Mouse (Mus musculus) embryonic facial prominence, embryonic 15.5 days (tissue): ENCODE measurements around the gene Dhcr24. TPM values are rescaled to one million over a fixed set of nuclear protein-coding genes. Genes with fewer than 3 reads are reported as not detected.

Source experiments
- ATAC-seq: fragments of 200-750 bp; cut with Nextera tagmentation; 2 replicates; pipeline ENCODE4 v1.8.0; 2017; ENCODE audit warnings: low read depth, moderate TSS enrichment; ENCODE audit not compliant: insufficient number of reproducible peaks, low FRiP score, low TSS enrichment
- H3K27ac ChIP-seq: fragments of 300-500 bp; sonication (generic); replicated peaks from 2 replicates; pipeline ENCODE4 v1.5.1; 2015; ENCODE audit warnings: mild to moderate bottlenecking, inconsistent platforms
- H3K27me3 ChIP-seq: fragments of 300-500 bp; sonication (generic); 2 replicates; pipeline ENCODE4 v1.6.1; 2015; ENCODE audit warnings: inconsistent platforms
- H3K36me3 ChIP-seq: fragments of 300-500 bp; sonication (generic); 2 replicates; pipeline ENCODE4 v1.6.1; 2015; ENCODE audit warnings: mild to moderate bottlenecking, inconsistent platforms
- H3K4me1 ChIP-seq: fragments of 300-500 bp; sonication (generic); 2 replicates; pipeline ENCODE4 v1.6.1; 2015; ENCODE audit warnings: inconsistent platforms
- H3K4me2 ChIP-seq: fragments of 300-500 bp; sonication (generic); replicated peaks from 2 replicates; pipeline ENCODE4 v1.6.1; 2015; ENCODE audit warnings: mild to moderate bottlenecking, inconsistent platforms
- H3K4me3 ChIP-seq: fragments of 300-500 bp; sonication (generic); replicated peaks from 2 replicates; pipeline ENCODE4 v1.5.1; 2015; ENCODE audit warnings: mild to moderate bottlenecking, inconsistent platforms
- H3K9ac ChIP-seq: fragments of 300-500 bp; sonication (generic); 2 replicates; pipeline ENCODE4 v1.6.1; 2015; ENCODE audit warnings: inconsistent platforms
- H3K9me3 ChIP-seq: fragments of 300-500 bp; sonication (generic); replicated peaks from 2 replicates; pipeline ENCODE4 v1.6.1; 2016; ENCODE audit warnings: inconsistent platforms
- WGBS: fragments of 180-500 bp; shearing (Covaris S2); methylation state at CpG from one replicate; pipeline ENCODE4 v1.1.7; 2015; 5-methylcytosine and 5-hydroxymethylcytosine counted together
- polyA plus RNA-seq: library from polyadenylated mRNA; unstranded; fragments of >200 nt; fragmentation: Nextera tagmentation; extraction: Ambion mirVana; gene quantifications from 2 replicates; pipeline ENCODE4 v1.2.1, GENCODE M21; 2015

Gene Dhcr24
- polyA plus RNA-seq, 1 experiment from 2014 or later = 4.5 TPM

DNA sequence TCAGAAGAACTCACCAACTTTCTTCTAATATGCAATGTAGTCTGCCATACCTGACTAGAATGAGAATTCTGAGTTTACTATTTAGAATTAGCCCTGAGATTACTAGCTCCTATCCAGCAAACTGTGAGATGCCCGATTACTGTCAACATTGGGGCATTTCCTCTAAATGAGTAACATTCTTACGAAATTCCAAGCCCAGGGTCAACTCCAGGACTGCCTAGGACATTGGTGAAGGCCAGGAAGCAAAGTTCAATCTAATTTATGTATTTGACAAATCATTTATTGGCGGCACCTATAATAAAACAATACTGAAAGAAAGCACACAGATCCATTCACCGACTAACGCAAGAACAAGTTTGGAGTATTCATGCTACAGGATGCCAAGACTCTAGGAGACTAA is 21.1 kb upstream of the Dhcr24 start:
- H3K27me3 ChIP-seq = no peaks in the 10 kb centered on the region
- ATAC-seq = no peak
- H3K4me3 ChIP-seq = no peak overlapping the region
- H3K4me2 ChIP-seq = no peak overlapping the region
- no peaks in the 10 kb centered on the region for H3K4me1 ChIP-seq
- WGBS = 83% methylated on average over 5 of the region's 5 CpGs
- no peak overlapping the region for H3K9ac ChIP-seq
- H3K36me3 ChIP-seq = no peaks in the 10 kb centered on the region
- no peak overlapping the region for H3K27ac ChIP-seq
- no peaks in the 10 kb centered on the region for H3K9me3 ChIP-seq

DNA sequence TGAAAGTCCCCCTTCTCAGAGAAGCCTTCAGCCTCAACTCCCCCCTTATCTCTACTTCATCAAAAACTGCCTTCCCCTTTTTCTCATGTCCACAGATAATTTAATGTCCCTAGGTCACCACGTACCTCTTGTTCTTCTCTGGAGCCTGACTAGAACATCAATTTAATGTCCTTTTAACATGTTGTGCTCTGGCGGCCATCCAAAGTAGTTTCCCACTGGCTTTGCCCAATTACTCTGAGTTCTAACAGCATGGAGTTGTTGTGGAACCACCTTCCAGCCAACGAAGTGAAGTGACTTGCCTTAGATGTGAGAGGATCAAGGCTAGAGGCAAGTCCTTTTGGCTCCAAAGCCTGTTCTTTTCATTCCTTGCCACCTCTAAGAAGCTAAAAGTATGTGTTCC is 19.3 kb upstream of the Dhcr24 start:
- H3K9me3 ChIP-seq = no peaks in the 10 kb centered on the region
- no peak for ATAC-seq
- H3K36me3 ChIP-seq = no peaks in the 10 kb centered on the region
- H3K27ac ChIP-seq = no peak overlapping the region
- WGBS = 60% methylated on average over 3 of the region's 3 CpGs
- no peak overlapping the region for H3K9ac ChIP-seq
- no peak overlapping the region for H3K4me2 ChIP-seq
- no peaks in the 10 kb centered on the region for H3K4me1 ChIP-seq
- no peak overlapping the region for H3K4me3 ChIP-seq
- no peaks in the 10 kb centered on the region for H3K27me3 ChIP-seq

DNA sequence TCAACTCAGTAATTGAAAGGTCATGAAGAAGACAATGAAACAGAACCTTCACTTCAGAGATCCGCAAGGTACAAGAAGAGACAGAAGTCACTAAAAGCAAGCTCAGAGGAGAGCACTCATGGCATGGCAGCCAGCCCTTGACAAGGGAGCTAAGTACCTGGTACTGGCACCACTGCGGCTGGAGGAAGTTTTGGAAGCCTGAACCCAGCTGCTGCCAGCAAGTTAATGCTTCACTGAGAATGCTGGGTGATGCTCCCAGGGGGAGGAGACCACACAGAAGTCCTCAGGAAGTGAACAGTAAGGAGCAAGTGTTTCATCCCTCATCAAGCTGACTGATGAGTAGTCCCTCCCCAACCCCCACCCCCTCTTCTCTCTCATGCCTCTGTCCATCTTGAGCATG is 18.6 kb upstream of the Dhcr24 start:
- Histone ChIP-seq H3K27ac (no peak overlapping the region), H3K4me2 (no peak overlapping the region), H3K36me3 (no peaks in the 10 kb centered on the region), H3K4me3 (no peak overlapping the region), H3K4me1 (no peaks in the 10 kb centered on the region), H3K9me3 (no peaks in the 10 kb centered on the region), H3K27me3 (no peaks in the 10 kb centered on the region), H3K9ac (no peak overlapping the region)
- 79% methylated on average over 2 of the region's 2 CpGs for WGBS
- ATAC-seq = no peak

DNA sequence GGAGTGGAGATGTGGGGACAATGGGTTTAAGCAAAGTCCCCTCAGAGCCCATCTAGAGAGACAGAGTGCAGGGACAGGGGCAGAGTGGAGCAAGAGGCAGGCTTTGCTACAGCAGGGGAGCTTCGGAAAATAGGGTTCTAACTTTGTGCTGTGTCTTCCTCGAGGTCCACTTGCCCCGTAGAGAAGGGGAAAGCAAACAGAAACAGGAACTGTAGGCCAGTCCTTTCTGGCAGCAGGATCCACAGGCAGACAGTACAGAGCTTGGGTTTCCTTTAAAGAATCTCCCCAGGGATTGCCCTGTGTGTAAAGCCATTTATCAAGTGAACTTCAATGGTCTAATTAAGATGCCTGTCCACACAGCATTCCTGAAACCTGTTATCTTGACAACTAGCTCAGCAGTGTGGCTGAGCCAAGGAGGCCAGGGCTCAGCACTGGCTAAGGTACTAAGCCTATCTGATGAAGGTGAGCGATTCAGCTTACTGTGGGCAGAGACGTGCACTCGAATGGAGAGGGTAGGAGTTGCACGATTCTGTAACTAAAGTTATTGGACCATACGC is 14.9 kb upstream of the Dhcr24 start:
- Histone ChIP-seq H3K4me2 (no peak overlapping the region), H3K9me3 (no peaks in the 10 kb centered on the region), H3K27ac (no peak overlapping the region), H3K9ac (no peak overlapping the region), H3K36me3 (no peaks in the 10 kb centered on the region), H3K4me3 (no peak overlapping the region), H3K4me1 (no peaks in the 10 kb centered on the region), H3K27me3 (no peaks in the 10 kb centered on the region)
- ATAC-seq = no peak
- WGBS = 56% methylated on average over 8 of the region's 8 CpGs

DNA sequence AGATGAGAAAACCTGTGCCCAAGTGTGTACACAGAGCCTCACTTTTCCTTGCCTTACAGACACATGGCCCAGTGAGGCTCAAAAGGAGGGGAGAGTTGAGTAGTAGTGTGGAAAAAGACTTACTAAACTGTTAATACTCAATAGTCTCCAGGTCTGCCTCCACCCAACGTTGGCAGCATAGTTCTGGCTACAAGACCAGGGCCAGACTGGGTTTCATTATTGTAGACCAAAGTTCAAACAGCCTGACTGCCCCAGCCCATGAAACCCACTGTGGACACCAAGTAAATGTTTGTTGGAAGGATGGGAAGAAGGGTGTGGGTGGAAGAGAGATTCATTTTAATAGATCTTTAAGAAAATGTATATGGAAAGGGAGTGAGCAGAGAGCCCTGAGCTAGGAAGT is 13.9 kb upstream of the Dhcr24 start:
- Histone ChIP-seq H3K9me3 (no peaks in the 10 kb centered on the region), H3K4me3 (no peak overlapping the region), H3K4me1 (no peaks in the 10 kb centered on the region), H3K27ac (no peak overlapping the region), H3K9ac (no peak overlapping the region), H3K36me3 (no peaks in the 10 kb centered on the region), H3K27me3 (no peaks in the 10 kb centered on the region), H3K4me2 (no peak overlapping the region)
- no peak for ATAC-seq
- 75% methylated on average over 1 of the region's 1 CpGs for WGBS

DNA sequence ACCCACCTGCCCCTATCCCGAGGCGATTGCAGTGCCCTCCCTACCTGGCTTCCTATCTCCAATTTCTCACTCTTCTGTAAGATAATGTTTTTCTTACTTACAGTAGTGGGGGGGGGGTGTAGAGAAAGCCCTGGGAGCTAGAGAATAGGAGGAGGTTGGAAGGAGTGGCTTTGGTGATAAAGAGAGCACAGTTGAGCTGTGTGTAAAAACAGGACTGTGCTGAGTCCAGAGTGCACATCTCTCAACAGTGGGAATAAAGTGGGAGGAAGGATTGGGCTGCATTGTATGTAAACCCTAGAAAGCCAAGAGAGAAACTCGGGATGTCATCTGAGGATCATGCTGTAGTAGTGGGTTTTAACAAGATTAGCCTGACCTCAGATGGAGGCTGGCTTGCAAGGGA is 12.7 kb upstream of the Dhcr24 start:
- no peak overlapping the region for H3K27ac ChIP-seq
- no peaks in the 10 kb centered on the region for H3K9me3 ChIP-seq
- H3K27me3 ChIP-seq = no peaks in the 10 kb centered on the region
- H3K9ac ChIP-seq = no peak overlapping the region
- no peak overlapping the region for H3K4me3 ChIP-seq
- no peak for ATAC-seq
- no peak overlapping the region for H3K4me2 ChIP-seq
- 68% methylated on average over 3 of the region's 3 CpGs for WGBS
- no peaks in the 10 kb centered on the region for H3K36me3 ChIP-seq
- no peaks in the 10 kb centered on the region for H3K4me1 ChIP-seq

DNA sequence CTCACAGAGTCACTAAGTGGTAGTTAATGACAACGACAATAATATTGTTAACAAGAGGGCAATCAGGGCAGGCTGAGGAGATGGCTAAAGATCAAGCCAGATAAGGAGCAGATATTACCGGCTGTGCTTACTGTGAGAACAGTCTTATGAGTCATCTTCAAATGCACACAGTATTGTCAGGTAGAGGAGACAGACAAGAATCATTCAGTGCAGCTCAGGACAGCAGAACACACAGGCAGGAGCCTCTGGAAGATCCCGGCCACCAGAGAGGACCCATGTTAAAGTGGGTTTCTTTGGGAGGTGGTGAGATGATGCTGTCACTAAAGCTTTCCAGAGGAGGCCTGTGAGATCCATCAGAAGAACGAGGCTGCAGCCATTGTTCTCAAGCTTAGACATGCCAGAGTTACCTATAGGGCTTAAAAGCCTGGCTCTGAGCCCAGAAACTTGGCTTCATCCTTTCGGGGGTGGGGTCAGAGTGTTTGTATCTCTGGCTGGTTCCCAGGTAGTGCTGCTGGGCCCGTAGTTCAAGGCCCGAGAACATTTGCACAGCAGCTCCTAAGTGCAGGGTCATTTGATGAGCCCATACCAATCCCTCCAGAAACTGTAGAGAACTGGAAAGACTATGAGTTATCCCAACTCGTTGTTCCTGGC is 10.2 kb upstream of the Dhcr24 start:
- ATAC-seq = no peak

DNA sequence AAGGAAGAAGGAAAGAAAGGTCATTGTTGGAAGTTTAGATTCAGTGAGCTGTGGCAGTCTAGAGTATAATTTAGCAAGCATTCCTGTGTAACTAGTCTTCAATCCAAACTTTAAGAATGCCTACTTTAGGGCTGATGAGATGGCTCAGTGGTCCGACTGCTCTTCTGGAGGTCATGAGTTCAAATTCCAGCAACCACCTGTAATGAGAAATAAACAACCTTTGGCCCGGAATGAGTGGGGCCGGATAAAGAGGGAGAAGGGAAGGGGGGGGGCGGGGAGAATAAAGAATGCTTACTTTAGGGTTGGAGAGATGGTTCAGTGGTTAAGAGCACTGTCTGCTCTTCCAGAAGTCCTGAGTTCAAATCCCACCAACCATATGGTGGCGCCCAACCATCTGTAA is 3.6 kb upstream of the Dhcr24 start:
- Histone ChIP-seq H3K4me3 (no peak overlapping the region), H3K4me1 (peaks cover 14% of the 10 kb centered on the region), H3K36me3 (no peaks in the 10 kb centered on the region), H3K4me2 (no peak overlapping the region), H3K27me3 (no peaks in the 10 kb centered on the region), H3K9ac (no peak overlapping the region), H3K9me3 (no peaks in the 10 kb centered on the region), H3K27ac (no peak overlapping the region)
- no peak for ATAC-seq
- 85% methylated on average over 5 of the region's 5 CpGs for WGBS

More for the DNA sequence above, 10.2 kb upstream of the Dhcr24 start:
- H3K27ac ChIP-seq = peak overlapping the region; percentile 41; the same call in 1 of the 2 replicates
- no peaks in the 10 kb centered on the region for H3K36me3 ChIP-seq
- H3K4me1 ChIP-seq = no peaks in the 10 kb centered on the region
- H3K4me2 ChIP-seq = no peak overlapping the region
- no peak overlapping the region for H3K9ac ChIP-seq
- WGBS = 57% methylated on average over 8 of the region's 8 CpGs
- H3K27me3 ChIP-seq = no peaks in the 10 kb centered on the region
- no peaks in the 10 kb centered on the region for H3K9me3 ChIP-seq
- no peak overlapping the region for H3K4me3 ChIP-seq

DNA sequence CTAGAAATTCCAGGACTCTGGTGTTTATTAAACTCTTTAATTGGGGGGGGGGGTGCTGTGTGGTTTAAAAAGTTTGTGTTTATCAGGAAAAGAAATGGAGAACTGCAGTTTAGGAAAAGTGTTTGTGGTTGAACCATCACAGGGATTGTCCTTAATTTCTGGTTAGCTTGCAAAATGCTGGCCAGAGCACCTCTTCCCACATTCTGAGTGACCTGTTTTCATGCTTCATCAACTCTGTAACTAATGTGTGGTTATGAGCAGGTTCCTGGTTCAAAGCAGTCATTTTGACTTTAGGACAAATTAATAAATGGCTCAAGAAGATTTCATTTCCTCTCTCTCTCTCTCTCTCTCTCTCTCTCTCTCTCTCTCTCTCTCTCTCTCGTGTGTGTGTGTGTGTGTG is 2.9 kb upstream of the Dhcr24 start:
- Histone ChIP-seq H3K9ac (no peak overlapping the region), H3K4me1 (peaks cover 21% of the 10 kb centered on the region), H3K4me2 (no peak overlapping the region), H3K27ac (no peak overlapping the region), H3K36me3 (no peaks in the 10 kb centered on the region), H3K4me3 (no peak overlapping the region), H3K9me3 (no peaks in the 10 kb centered on the region), H3K27me3 (no peaks in the 10 kb centered on the region)
- WGBS = no CpG with 5 or more reads among the region's 1 CpGs
- no peak for ATAC-seq

DNA sequence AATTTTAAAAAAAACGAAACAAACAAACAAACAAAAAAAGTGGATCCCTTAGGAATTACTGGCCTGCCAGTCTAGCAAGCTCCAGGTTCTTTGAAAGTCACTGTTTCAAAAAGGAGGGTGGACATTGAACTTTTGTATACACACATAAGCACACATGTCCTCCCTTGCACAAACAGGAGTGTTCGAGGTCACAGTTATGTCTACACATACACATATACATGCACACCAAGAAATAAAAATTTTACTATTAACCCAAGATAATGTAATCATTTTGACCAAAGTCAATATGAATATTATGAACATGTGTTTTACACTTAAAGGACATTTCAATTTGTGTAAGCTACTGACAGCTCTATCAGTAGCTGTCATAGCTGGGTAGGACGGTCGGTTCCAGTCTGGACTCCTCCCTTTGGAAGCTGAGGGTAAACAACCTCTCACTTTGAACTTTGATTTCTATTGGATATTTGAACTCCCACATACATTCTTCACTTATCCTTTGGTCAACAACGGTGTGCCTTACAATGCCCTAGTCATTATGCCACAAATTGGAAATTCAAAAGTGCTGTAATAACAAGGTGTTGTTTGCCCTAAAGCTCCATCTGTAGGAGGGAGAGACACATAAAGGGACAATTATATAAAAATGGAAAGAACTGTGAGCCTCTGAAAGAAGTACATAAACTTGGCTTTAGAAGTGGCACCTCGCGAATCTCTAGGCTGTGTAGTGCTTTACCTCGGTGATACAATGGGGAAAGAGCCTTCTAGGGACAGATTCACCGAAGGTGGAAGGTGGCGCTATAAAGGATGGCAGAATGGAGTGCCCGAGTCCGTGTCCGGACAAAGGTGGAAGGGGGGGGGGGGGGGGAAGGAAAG is 1.3 kb upstream of the Dhcr24 start:
- ATAC-seq = no peak
- H3K36me3 ChIP-seq = peaks cover 7% of the 10 kb centered on the region; the same call in 1 of the 2 replicates
- H3K27me3 ChIP-seq = no peaks in the 10 kb centered on the region
- no peaks in the 10 kb centered on the region for H3K9me3 ChIP-seq
- 32% methylated on average over 12 of the region's 13 CpGs for WGBS
- H3K4me2 ChIP-seq = peak overlapping the region; percentile 83
- H3K4me3 ChIP-seq = peak overlapping the region; percentile 81
- peaks cover 31% of the 10 kb centered on the region for H3K4me1 ChIP-seq
- H3K9ac ChIP-seq = no peak overlapping the region
- H3K27ac ChIP-seq = no peak overlapping the region

DNA sequence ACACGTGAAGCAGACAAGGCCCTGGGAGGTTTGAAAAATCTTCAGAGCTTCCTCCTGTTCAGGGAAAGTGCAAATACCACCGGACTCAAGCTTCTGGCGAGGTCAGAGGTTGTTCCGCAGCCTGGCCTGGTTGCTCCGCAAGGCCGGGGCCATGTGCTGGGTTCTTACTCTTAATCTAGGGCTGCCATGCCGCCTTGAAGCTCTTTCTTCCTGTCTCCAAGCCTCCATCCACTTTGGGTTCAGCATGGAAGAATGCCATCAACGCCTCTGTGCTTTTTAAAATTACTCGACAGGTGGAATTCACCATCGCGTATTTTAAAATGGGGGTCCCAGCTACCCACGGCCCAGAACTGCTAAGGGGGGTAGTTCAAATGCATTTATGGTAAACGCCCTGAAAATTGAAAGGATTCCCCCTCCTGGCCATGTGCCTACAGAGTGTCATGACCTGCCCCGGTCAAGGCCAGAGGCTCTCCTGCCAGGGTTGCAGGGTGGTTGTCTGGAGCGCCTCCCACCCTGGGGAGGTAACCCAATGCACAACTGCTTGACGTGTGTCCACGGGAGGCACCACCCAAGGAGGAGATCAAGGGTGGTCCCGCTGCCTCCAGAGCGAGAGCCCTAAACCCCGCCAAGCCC is 509 bp upstream of the Dhcr24 start:
- under 1% methylated on average over 19 of the region's 20 CpGs for WGBS
- ATAC-seq = no peak; the same call in 1 of the 2 replicates
- no peak overlapping the region; the same call in 1 of the 2 replicates for H3K9ac ChIP-seq

More for the DNA sequence above, 509 bp upstream of the Dhcr24 start:
- peak overlapping the region; percentile 81 for H3K4me3 ChIP-seq
- H3K4me2 ChIP-seq = peak overlapping the region; percentile 83
- no peaks in the 10 kb centered on the region for H3K9me3 ChIP-seq
- H3K4me1 ChIP-seq = peaks cover 31% of the 10 kb centered on the region
- peak overlapping the region; percentile 53; the same call in 1 of the 2 replicates for H3K27ac ChIP-seq
- peaks cover 13% of the 10 kb centered on the region; the same call in 1 of the 2 replicates for H3K36me3 ChIP-seq
- no peaks in the 10 kb centered on the region for H3K27me3 ChIP-seq
